Mouse (Mus musculus): ENCODE results near the gene Mier2. TPM values are rescaled to one million over a fixed set of nuclear protein-coding genes. Genes with fewer than 3 reads are reported as not detected.

Mier2 gene
- polyA plus RNA-seq (2016; fragmentation: Nextera tagmentation; extraction: Ambion mirVana): 74.8 and 78.1 TPM in 2 replicates

GRCm38 (mm10) chr10:79554330-79555237 lies at the start of gene Mier2:
TSS of gene Mier2 (minus strand) at chr10:79555199.
- peak within 1 kb of the TSS; percentile 97 for H3K9ac ChIP-seq (replicated peaks)
- no peaks in the 10 kb centered on the region for H3K27me3 ChIP-seq
- H3K9me3 ChIP-seq: no peaks in the 10 kb centered on the region
- WGBS: 1% methylated on average over 92 of the region's 108 CpGs
- peak within 1 kb of the TSS; percentile 59; the same call in 1 of the 2 replicates for H3K27ac ChIP-seq
- peak; percentile 80 for ATAC-seq (ENCODE audit: insufficient number of reproducible peaks, insufficient read depth, low FRiP score, low TSS enrichment, low read depth)
- peaks cover 23% of the 10 kb centered on the region for H3K4me1 ChIP-seq (replicated peaks)
- H3K4me2 ChIP-seq: peak within 1 kb of the TSS; percentile 89
- H3K4me3 ChIP-seq (replicated peaks): peak within 1 kb of the TSS; percentile 96
- H3K36me3 ChIP-seq: peaks cover 17% of the 10 kb centered on the region

- no peak overlapping the region for H3K4me3 ChIP-seq (replicated peaks)
- no peak overlapping the region for H3K27ac ChIP-seq
- no peak overlapping the region for H3K4me2 ChIP-seq
- H3K27me3 ChIP-seq: peaks cover 38% of the 10 kb centered on the region
- no peaks in the 10 kb centered on the region for H3K4me1 ChIP-seq (replicated peaks)
- H3K36me3 ChIP-seq: no peaks in the 10 kb centered on the region
- 71% methylated on average over 4 of the region's 4 CpGs for WGBS
- H3K9ac ChIP-seq (replicated peaks): no peak overlapping the region
- H3K9me3 ChIP-seq: no peaks in the 10 kb centered on the region
- no peak for ATAC-seq (ENCODE audit: insufficient number of reproducible peaks, insufficient read depth, low FRiP score, low TSS enrichment, low read depth)
These were observed 42.9 kb upstream of the Mier2 start for GRCm38 (mm10) chr10:79597936-79598230.

GRCm38 (mm10) chr10:79597051-79597935 lies 42.3 kb upstream of the Mier2 start:
- H3K36me3 ChIP-seq: no peaks in the 10 kb centered on the region
- ATAC-seq (ENCODE audit: insufficient number of reproducible peaks, insufficient read depth, low FRiP score, low TSS enrichment, low read depth): no peak
- no peak overlapping the region for H3K4me3 ChIP-seq (replicated peaks)
- no peak overlapping the region for H3K27ac ChIP-seq
- H3K9ac ChIP-seq (replicated peaks): 0 out of 2 replicates have a peak overlapping the region, but pooled peaks have one; percentile 34
- H3K4me2 ChIP-seq: no peak overlapping the region
- WGBS: 39% methylated on average over 13 of the region's 13 CpGs
- H3K9me3 ChIP-seq: no peaks in the 10 kb centered on the region
- peaks cover 40% of the 10 kb centered on the region for H3K27me3 ChIP-seq
- H3K4me1 ChIP-seq (replicated peaks): no peaks in the 10 kb centered on the region

- H3K9me3 ChIP-seq: no peaks in the 10 kb centered on the region
- no peaks in the 10 kb centered on the region for H3K36me3 ChIP-seq
- WGBS: 58% methylated on average over 8 of the region's 8 CpGs
- H3K4me3 ChIP-seq (replicated peaks): no peak overlapping the region
- no peak overlapping the region for H3K27ac ChIP-seq
- no peak for ATAC-seq (ENCODE audit: insufficient number of reproducible peaks, insufficient read depth, low FRiP score, low TSS enrichment, low read depth)
- H3K4me2 ChIP-seq: no peak overlapping the region
- H3K4me1 ChIP-seq (replicated peaks): no peaks in the 10 kb centered on the region
- H3K9ac ChIP-seq (replicated peaks): no peak overlapping the region
- H3K27me3 ChIP-seq: peaks cover 40% of the 10 kb centered on the region
These were observed 40.6 kb upstream of the Mier2 start for GRCm38 (mm10) chr10:79595590-79595929.

- Histone ChIP-seq H3K36me3 (no peaks in the 10 kb centered on the region), H3K9me3 (no peaks in the 10 kb centered on the region), H3K27me3 (peaks cover 40% of the 10 kb centered on the region), H3K27ac (no peak overlapping the region), H3K4me1 (replicated peaks) (no peaks in the 10 kb centered on the region), H3K4me2 (no peak overlapping the region), H3K4me3 (replicated peaks) (no peak overlapping the region), H3K9ac (replicated peaks) (no peak overlapping the region)
- WGBS: 18% methylated on average over 17 of the region's 17 CpGs
- ATAC-seq (ENCODE audit: insufficient number of reproducible peaks, insufficient read depth, low FRiP score, low TSS enrichment, low read depth): peak; percentile 82
These were observed 40.0 kb upstream of the Mier2 start for GRCm38 (mm10) chr10:79594872-79595589.

GRCm38 (mm10) chr10:79594111-79594510 lies 39.1 kb upstream of the Mier2 start:
- peaks cover 40% of the 10 kb centered on the region for H3K27me3 ChIP-seq
- no peak overlapping the region for H3K4me3 ChIP-seq (replicated peaks)
- H3K4me2 ChIP-seq: no peak overlapping the region
- WGBS: 56% methylated on average over 6 of the region's 6 CpGs
- no peaks in the 10 kb centered on the region for H3K36me3 ChIP-seq
- H3K9me3 ChIP-seq: no peaks in the 10 kb centered on the region
- no peak for ATAC-seq (ENCODE audit: insufficient number of reproducible peaks, insufficient read depth, low FRiP score, low TSS enrichment, low read depth)
- H3K4me1 ChIP-seq (replicated peaks): no peaks in the 10 kb centered on the region
- no peak overlapping the region for H3K9ac ChIP-seq (replicated peaks)
- no peak overlapping the region for H3K27ac ChIP-seq

GRCm38 (mm10) chr10:79590702-79591101 lies 35.7 kb upstream of the Mier2 start:
- Histone ChIP-seq H3K4me2 (no peak overlapping the region), H3K4me3 (replicated peaks) (no peak overlapping the region), H3K9ac (replicated peaks) (no peak overlapping the region), H3K27me3 (peaks cover 23% of the 10 kb centered on the region), H3K36me3 (no peaks in the 10 kb centered on the region), H3K27ac (no peak overlapping the region), H3K9me3 (no peaks in the 10 kb centered on the region), H3K4me1 (replicated peaks) (no peaks in the 10 kb centered on the region)
- no peak for ATAC-seq (ENCODE audit: insufficient number of reproducible peaks, insufficient read depth, low FRiP score, low TSS enrichment, low read depth)
- WGBS: 96% methylated on average over 1 of the region's 1 CpGs

- no peaks in the 10 kb centered on the region for H3K9me3 ChIP-seq
- no peak overlapping the region for H3K4me3 ChIP-seq (replicated peaks)
- no peak overlapping the region for H3K27ac ChIP-seq
- no peaks in the 10 kb centered on the region for H3K36me3 ChIP-seq
- H3K9ac ChIP-seq (replicated peaks): no peak overlapping the region
- H3K4me1 ChIP-seq (replicated peaks): no peaks in the 10 kb centered on the region
- ATAC-seq (ENCODE audit: insufficient number of reproducible peaks, insufficient read depth, low FRiP score, low TSS enrichment, low read depth): no peak
- H3K27me3 ChIP-seq: peaks cover 3% of the 10 kb centered on the region; the same call in 1 of the 2 replicates
- 71% methylated on average over 4 of the region's 4 CpGs for WGBS
- H3K4me2 ChIP-seq: no peak overlapping the region
These were observed 32.7 kb upstream of the Mier2 start for GRCm38 (mm10) chr10:79587752-79588126.

- ATAC-seq (ENCODE audit: insufficient number of reproducible peaks, insufficient read depth, low FRiP score, low TSS enrichment, low read depth): no peak
- 84% methylated on average over 5 of the region's 5 CpGs for WGBS
These were observed 32.2 kb upstream of the Mier2 start, which contains the start of gene Theg for GRCm38 (mm10) chr10:79587061-79587751. TSS of gene Theg (minus strand) at chr10:79587331.

GRCm38 (mm10) chr10:79586243-79586642 lies 31.2 kb upstream of the Mier2 start:
- WGBS: 73% methylated on average over 8 of the region's 8 CpGs
- no peaks in the 10 kb centered on the region for H3K9me3 ChIP-seq
- no peak overlapping the region for H3K9ac ChIP-seq (replicated peaks)
- no peak overlapping the region for H3K4me3 ChIP-seq (replicated peaks)
- H3K36me3 ChIP-seq: no peaks in the 10 kb centered on the region
- peaks cover 3% of the 10 kb centered on the region; the same call in 1 of the 2 replicates for H3K27me3 ChIP-seq
- H3K4me2 ChIP-seq: no peak overlapping the region
- no peaks in the 10 kb centered on the region for H3K4me1 ChIP-seq (replicated peaks)
- H3K27ac ChIP-seq: no peak overlapping the region
- no peak for ATAC-seq (ENCODE audit: insufficient number of reproducible peaks, insufficient read depth, low FRiP score, low TSS enrichment, low read depth)

More at GRCm38 (mm10) chr10:79587061-79587751, 32.2 kb upstream of the Mier2 start, which contains the start of gene Theg:
- H3K4me2 ChIP-seq: no peak within 1 kb of the TSS
- H3K4me3 ChIP-seq (replicated peaks): no peak within 1 kb of the TSS
- no peak within 1 kb of the TSS for H3K9ac ChIP-seq (replicated peaks)
- H3K36me3 ChIP-seq: no peaks in the 10 kb centered on the region
- no peak within 1 kb of the TSS for H3K27ac ChIP-seq
- H3K9me3 ChIP-seq: no peaks in the 10 kb centered on the region
- peaks cover 3% of the 10 kb centered on the region; the same call in 1 of the 2 replicates for H3K27me3 ChIP-seq
- no peaks in the 10 kb centered on the region for H3K4me1 ChIP-seq (replicated peaks)

Measured in limb, embryonic 12.5 days (tissue).